Mouse (Mus musculus) Patski (cell line): ENCODE measurements around the gene Rassf4. TPM values are rescaled to one million over a fixed set of nuclear protein-coding genes. Genes with fewer than 3 reads are reported as not detected.

ENCODE experiments used
- ATAC-seq: fragments of 100-300 bp; one replicate; pipeline ENCODE4 v1.8.0; 2021
- CTCF ChIA-PET: fragments of 350-600 bp; sonication (Branson Sonifier 250); formaldehyde crosslinking; loops from one replicate; lab custom pipeline; 2022; ENCODE audit warnings: inconsistent platforms; lab: Charles Lee
- POLR2A ChIA-PET: fragments of 350-600 bp; sonication (Branson Sonifier 250); formaldehyde crosslinking; loops from one replicate; lab custom pipeline; 2022; ENCODE audit warnings: antibody characterized with exemption, inconsistent platforms; lab: Charles Lee
- DNase-seq: peaks from one replicate; pipeline ENCODE4 v3.0.0-alpha.2; 2011; ENCODE audit warnings: low read depth, low spot score
- H3K27me3 ChIP-seq: fragments of 371-371 bp; one replicate; pipeline ENCODE4 v1.5.1; 2021
- CTCF ChIP-seq: fragments of 100-300 bp; IDR thresholded peaks from one replicate; pipeline ENCODE4 v1.5.1; 2021
- in situ Hi-C: fragments of 300-500 bp; cut with MboI; formaldehyde crosslinking; loops from 3 replicates; pipeline ENCODE4 v1.11.1; 2018; ENCODE audit warnings: low pct_unique_long_range_greater_than_20kb, mixed read lengths
- polyA plus RNA-seq: library from polyadenylated mRNA; unstranded; gene quantifications from one replicate; pipeline ENCODE4 v1.2.3, GENCODE M21; 2021

The Rassf4 gene
- polyA plus RNA-seq, 1 experiment from 2014 or later: 0.71 TPM

- ATAC-seq (no peak), DNase-seq (no peak)
- H3K27me3 ChIP-seq: no peaks in the 10 kb centered on the region
- POLR2A ChIA-PET: no interaction called here
- TF ChIP-seq CTCF: no peak
- CTCF ChIA-PET: interaction anchor here (1.1 to 1.3 kb wide), 2 partner anchors 12 to 42 kb away, joined by 3 to 4 read pairs; no protein-coding TSS in a partner anchor
- in situ Hi-C loops: no loop called here
Observed at GRCm38 (mm10) chr6:116674283-116674886, 633 bp upstream of the Rassf4 start.

GRCm38 (mm10) chr6:116672349-116672748 lies 1.4 kb downstream of the Rassf4 start:
- no peak for DNase-seq

DNA sequence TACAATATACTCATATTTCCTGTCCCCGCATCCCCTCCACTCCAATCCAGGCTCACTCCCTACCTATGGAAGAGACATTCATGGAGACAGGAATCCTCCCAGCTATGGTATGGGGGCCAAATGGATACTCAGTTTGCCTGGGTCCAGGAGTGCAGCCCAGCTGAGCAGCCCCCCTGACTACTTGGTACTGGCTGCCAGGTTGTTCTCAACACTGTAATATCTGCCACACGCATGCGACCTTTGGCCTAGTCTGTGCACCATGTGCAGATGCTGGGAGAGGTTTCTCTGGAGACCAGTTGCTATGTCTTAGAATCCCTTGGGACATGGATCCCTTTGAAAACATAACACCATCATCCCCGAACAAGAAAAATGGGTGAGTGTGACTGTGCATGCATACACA lies 2.0 kb downstream of the Rassf4 start:
- no peak for ATAC-seq
- CTCF ChIA-PET: no interaction called here
- no peak for DNase-seq
- no peak for TF ChIP-seq CTCF
- in situ Hi-C loops: no loop called here
- H3K27me3 ChIP-seq: no peaks in the 10 kb centered on the region
- POLR2A ChIA-PET: no interaction called here

More at GRCm38 (mm10) chr6:116672349-116672748, 1.4 kb downstream of the Rassf4 start:
- ATAC-seq: no peak
- CTCF ChIA-PET: interaction anchor here (1.3 kb wide), 1 partner anchor 11 kb away, joined by 3 read pairs; no protein-coding TSS in a partner anchor
- POLR2A ChIA-PET: no interaction called here
- no peaks in the 10 kb centered on the region for H3K27me3 ChIP-seq
- in situ Hi-C loops: no loop called here
- no peak for TF ChIP-seq CTCF

DNA sequence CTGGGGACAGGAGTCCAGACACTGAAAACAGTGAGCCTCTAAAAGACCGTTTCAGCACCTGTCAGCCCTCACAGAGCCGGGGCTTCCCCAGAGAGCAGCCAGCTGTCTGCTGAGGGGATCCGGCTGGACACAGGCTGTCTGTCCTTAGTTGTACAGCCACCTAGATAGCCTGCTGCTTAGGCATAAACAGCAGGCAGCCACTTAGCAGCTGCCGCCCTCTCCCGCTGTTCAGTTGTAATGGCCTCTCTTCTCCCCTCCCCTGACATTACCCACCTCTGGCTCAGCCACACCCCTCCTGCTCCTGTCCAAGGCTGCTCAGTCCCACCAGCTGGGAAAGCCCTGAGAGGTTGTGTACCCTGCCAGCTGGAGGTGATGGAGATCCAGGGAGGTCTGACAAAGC lies 2.7 kb downstream of the Rassf4 start:
- ChIA-PET CTCF (interaction anchor here (0.7 kb wide), 1 partner anchor 35 kb away, joined by 3 read pairs; no protein-coding TSS in a partner anchor), POLR2A (no interaction called here)
- ATAC-seq (no peak), DNase-seq (no peak)
- no peaks in the 10 kb centered on the region for H3K27me3 ChIP-seq
- no peak for TF ChIP-seq CTCF
- in situ Hi-C loops: no loop called here

GRCm38 (mm10) chr6:116670144-116670543 lies 3.6 kb downstream of the Rassf4 start:
- no peak for TF ChIP-seq CTCF
- POLR2A ChIA-PET: no interaction called here
- peak; percentile 53 for ATAC-seq
- DNase-seq: no peak
- no peaks in the 10 kb centered on the region for H3K27me3 ChIP-seq
- CTCF ChIA-PET: interaction anchor here (1.3 kb wide), 1 partner anchor 11 kb away, joined by 3 read pairs; no protein-coding TSS in a partner anchor
- in situ Hi-C loops: no loop called here

DNA sequence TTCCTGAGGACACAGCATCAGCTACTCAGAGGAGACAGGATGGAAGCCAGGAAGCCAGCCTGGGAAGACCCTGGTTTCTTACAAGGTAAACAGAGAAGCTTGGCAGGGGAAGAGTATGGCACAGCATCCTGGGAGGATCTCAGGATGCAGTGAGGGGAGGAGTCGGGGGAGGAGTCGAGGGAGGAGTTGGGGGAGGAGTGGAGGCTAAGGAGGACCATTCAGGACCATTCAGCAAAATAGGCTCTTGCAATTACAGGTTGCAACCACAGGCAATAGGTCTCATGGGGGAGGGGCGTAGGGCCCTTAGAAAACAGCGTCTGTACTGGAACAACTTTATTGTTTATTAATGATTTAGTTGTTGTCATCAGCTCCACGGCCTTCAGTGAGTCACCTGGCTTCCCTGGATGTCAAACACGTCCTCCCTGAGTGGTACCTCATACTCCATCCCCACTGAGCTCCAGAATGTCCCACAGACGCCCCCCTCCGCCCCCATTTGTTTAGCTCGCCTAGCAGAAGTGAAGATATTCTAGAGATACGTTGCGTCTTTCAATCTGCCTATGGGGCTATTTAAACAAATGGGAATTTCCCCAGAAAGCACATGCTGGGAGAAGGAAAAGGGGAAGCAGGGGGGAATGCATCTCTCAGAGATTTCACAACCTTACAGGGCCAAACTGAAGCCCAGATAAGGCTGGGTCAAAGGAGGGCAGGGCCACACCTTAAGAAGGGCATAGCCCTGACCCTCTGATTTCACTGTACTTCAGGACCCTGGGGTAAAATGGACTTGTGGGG lies 4.9 kb downstream of the Rassf4 start:
- no peak for TF ChIP-seq CTCF
- in situ Hi-C loops: no loop called here
- ATAC-seq: no peak
- no peaks in the 10 kb centered on the region for H3K27me3 ChIP-seq
- POLR2A ChIA-PET: no interaction called here
- DNase-seq: no peak
- CTCF ChIA-PET: interaction anchor here (0.8 to 1.2 kb wide), 2 partner anchors 31 to 34 kb away, joined by 3 read pairs; no protein-coding TSS in a partner anchor

DNA sequence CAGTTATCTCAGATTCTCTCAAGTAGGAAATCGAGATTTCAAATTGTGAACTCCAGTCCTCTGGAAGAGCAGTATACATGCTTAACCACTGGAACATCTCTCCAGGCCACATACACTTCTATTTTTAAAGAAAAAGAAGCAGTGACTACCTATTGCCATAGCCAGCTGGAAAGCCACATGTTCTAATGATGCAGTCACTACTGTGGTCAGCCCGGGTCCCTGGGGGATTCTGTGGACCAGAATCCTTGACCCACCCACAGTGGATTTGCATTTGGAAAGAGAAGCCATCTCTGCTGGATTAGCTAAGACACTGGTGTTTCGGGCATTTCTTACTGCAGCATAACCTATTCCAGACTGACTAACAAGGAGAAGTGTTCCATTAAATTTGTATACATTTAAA lies 6.4 kb downstream of the Rassf4 start:
- ChIA-PET CTCF (interaction anchor here (0.9 to 1.3 kb wide), 2 partner anchors 14 kb away, joined by 3 read pairs; no protein-coding TSS in a partner anchor), POLR2A (no interaction called here)
- in situ Hi-C loops: no loop called here
- TF ChIP-seq CTCF: no peak
- no peaks in the 10 kb centered on the region for H3K27me3 ChIP-seq
- no peak for ATAC-seq
- DNase-seq: no peak

DNA sequence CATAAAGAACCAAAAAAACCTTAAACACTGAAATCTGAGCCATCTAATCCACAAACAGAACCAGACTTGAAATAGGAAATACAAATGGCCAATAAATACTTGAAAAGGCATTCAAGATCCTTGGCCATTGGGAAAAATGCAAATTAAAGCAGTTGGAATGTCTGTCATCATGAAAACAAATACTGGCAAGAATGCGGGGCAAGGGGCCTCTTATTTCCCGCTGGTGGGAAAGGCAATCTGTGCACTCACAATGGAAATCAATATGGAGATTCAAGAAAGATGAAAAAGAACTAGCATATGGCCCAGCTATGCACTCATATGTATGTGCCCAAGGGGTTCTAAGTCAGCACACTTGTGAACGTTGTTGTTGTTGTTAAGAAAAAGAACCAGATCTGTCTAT lies 6.9 kb downstream of the Rassf4 start:
- ChIA-PET POLR2A (no interaction called here), CTCF (interaction anchor here (0.9 to 1.3 kb wide), 2 partner anchors 13 to 14 kb away, joined by 3 read pairs; no protein-coding TSS in a partner anchor)
- H3K27me3 ChIP-seq: no peaks in the 10 kb centered on the region
- no peak for TF ChIP-seq CTCF
- DNase-seq (no peak), ATAC-seq (no peak)
- in situ Hi-C loops: no loop called here

DNA sequence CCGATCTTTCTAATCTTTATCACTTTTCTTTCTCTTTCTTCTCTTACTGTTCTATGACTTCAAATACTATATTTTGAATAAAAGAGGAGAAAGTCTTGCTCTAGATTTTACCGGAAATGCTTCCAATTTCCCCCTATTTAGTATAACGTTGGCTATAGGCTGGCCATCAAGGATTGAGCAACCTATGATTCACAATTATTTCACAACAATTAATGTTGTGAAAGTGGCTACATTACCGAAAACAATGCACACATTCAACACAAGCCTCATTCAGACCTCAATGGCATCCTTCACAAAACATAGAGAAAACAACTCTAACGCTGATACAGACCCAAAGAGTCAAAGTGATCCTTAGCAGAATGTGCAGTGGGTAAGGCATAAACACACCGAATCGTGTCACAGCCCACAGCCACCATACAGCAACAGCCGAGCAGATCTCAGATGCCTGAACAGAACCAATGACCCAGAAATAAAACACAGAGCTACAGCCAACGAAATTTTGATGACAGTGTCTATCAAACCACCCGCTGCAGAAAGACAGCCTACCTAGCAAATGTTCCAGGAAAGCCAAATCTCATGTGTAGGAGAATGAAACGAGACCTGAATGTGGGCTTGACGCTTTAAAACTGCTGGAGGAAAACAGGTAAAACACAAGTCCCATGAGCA lies 7.5 kb downstream of the Rassf4 start:
- POLR2A ChIA-PET: no interaction called here
- DNase-seq: no peak
- CTCF ChIA-PET: interaction anchor here (1.3 kb wide), 1 partner anchor 15 kb away, joined by 3 read pairs; no protein-coding TSS in a partner anchor
- no peak for ATAC-seq
- no peak for TF ChIP-seq CTCF
- in situ Hi-C loops: no loop called here
- no peaks in the 10 kb centered on the region for H3K27me3 ChIP-seq

DNA sequence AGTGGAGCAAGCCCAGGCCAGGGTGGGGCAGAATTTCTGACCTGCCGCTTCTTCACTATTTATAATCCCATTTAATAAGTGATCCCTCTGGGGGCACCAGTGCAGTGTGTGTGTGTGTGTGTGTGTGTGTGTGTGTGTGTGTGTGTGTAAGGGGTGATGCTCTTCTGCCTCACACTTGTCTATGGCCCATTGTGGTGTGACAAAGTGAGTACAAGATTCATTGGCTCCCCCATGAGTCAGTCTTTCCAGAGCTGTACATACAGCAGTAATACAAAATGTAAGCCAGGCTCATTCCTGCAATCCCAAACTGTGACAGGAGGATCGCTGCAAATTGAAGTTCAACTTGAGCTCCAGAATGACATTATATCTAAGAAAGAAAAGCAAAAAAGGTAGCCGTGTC lies 8.9 kb downstream of the Rassf4 start:
- in situ Hi-C loops: no loop called here
- ChIA-PET POLR2A (no interaction called here), CTCF (interaction anchor here (1.0 kb wide), 1 partner anchor 28 kb away, joined by 3 read pairs; no protein-coding TSS in a partner anchor)
- no peaks in the 10 kb centered on the region for H3K27me3 ChIP-seq
- DNase-seq (no peak), ATAC-seq (no peak)
- TF ChIP-seq CTCF: no peak
